Mouse (Mus musculus): Measurements from ENCODE around the gene Srgap3. TPM values are rescaled to one million over a fixed set of nuclear protein-coding genes. Genes with fewer than 3 reads are reported as not detected.

Srgap3 gene
- polyA plus RNA-seq, 1 experiment = 5.8 TPM

DNA sequence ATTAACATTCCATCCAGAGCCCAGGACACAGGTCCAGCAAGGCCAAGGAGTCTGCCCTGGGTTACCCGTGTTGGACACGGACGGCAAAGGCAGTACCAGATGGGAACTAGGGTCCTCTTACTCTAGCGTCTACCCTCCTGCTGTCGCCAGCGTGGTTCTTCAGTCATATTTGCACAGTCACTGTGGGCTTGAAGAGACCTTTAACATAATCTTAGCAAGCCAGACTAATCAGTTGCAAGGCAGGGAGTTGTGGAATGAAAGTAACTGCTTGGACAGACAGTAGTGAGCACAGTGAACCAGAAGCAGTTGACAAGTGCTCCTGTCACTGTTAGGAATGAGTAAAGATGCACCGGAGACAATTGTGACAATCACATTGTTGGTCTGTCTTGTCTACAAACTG, 173.3 kb downstream of the Srgap3 start:
- Histone ChIP-seq H3K4me1 (ENCODE audit: control insufficient read depth, insufficient read depth, low read length) (peaks cover 2% of the 10 kb centered on the region; the same call in 1 of the 2 replicates), H3K27ac (ENCODE audit: insufficient read depth, low read depth, low read length) (no peak overlapping the region), H3K36me3 (ENCODE audit: control insufficient read depth, insufficient read depth, low read length) (no peaks in the 10 kb centered on the region), H3K4me3 (ENCODE audit: insufficient read depth, low read depth, low read length) (no peak overlapping the region), H3K27me3 (replicated peaks; ENCODE audit: control insufficient read depth, insufficient read depth, low read length) (no peaks in the 10 kb centered on the region)
- DNase-seq = no peak
- TF ChIP-seq CTCF (conservative IDR thresholded peaks at IDR 0.05; ENCODE audit: insufficient read depth, insufficient read length, low read depth, low read length) = no peak
- WGBS = 90% methylated on average over 7 of the region's 7 CpGs

DNA sequence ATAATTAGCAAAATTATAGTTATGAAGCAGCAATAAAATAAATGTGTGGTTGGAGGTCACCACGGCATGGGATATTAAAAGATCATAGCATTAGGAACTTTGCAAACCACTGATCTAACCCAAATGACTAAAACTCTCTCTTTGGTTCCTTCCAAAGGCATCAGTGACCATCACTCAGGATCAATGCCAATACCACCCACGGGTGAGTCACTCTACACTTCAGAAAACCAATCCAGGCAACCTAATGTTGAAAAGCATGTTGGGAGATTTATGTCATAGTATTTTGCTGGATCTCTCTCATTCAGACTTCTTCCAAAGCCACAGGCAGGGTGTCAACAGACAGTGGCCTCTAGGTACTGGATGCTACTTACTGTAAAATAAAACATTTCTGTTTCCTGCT, 176.1 kb downstream of the Srgap3 start:
- 88% methylated on average over 2 of the region's 2 CpGs for WGBS
- H3K27me3 ChIP-seq (replicated peaks; ENCODE audit: control insufficient read depth, insufficient read depth, low read length) = no peaks in the 10 kb centered on the region
- no peak for TF ChIP-seq POLR2A (IDR thresholded peaks at IDR 0.05; ENCODE audit: low read depth, low read length)
- no peak for TF ChIP-seq CTCF (conservative IDR thresholded peaks at IDR 0.05; ENCODE audit: insufficient read depth, insufficient read length, low read depth, low read length)
- no peak overlapping the region for H3K4me3 ChIP-seq (ENCODE audit: insufficient read depth, low read depth, low read length)
- H3K27ac ChIP-seq (ENCODE audit: insufficient read depth, low read depth, low read length) = no peak overlapping the region
- no peaks in the 10 kb centered on the region for H3K4me1 ChIP-seq (ENCODE audit: control insufficient read depth, insufficient read depth, low read length)
- no peak for DNase-seq
- H3K36me3 ChIP-seq (ENCODE audit: control insufficient read depth, insufficient read depth, low read length) = no peaks in the 10 kb centered on the region

DNA sequence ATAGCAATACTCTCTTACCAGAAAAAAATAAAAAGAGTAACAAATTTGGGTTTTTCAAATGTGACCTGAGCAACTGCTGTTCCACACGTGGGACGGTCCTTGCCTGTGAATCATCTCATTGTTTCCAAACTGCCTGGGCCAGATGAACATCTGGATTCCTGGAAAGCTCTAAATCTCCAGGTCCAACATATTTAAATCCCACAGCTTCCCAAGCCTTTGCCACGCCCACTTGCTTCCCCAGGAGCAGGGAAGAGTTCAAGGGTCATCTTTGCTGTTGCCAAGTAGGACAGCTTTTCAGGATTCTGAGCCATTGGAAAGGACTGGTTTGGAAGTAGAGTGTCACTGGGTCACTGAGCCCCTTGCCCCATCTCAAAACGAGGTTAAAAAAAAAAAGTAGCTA, 188.5 kb downstream of the Srgap3 start:
- no peak overlapping the region for H3K27ac ChIP-seq (ENCODE audit: insufficient read depth, low read depth, low read length)
- H3K4me3 ChIP-seq (ENCODE audit: insufficient read depth, low read depth, low read length) = no peak overlapping the region
- no peaks in the 10 kb centered on the region for H3K27me3 ChIP-seq (replicated peaks; ENCODE audit: control insufficient read depth, insufficient read depth, low read length)
- no peaks in the 10 kb centered on the region for H3K4me1 ChIP-seq (ENCODE audit: control insufficient read depth, insufficient read depth, low read length)
- 47% methylated on average over 4 of the region's 4 CpGs for WGBS
- H3K36me3 ChIP-seq (ENCODE audit: control insufficient read depth, insufficient read depth, low read length) = no peaks in the 10 kb centered on the region; the same call in 1 of the 2 replicates
- TF ChIP-seq CTCF (conservative IDR thresholded peaks at IDR 0.05; ENCODE audit: insufficient read depth, insufficient read length, low read depth, low read length) (no peak), POLR2A (IDR thresholded peaks at IDR 0.05; ENCODE audit: low read depth, low read length) (no peak)
- peak; percentile 75 for DNase-seq

DNA sequence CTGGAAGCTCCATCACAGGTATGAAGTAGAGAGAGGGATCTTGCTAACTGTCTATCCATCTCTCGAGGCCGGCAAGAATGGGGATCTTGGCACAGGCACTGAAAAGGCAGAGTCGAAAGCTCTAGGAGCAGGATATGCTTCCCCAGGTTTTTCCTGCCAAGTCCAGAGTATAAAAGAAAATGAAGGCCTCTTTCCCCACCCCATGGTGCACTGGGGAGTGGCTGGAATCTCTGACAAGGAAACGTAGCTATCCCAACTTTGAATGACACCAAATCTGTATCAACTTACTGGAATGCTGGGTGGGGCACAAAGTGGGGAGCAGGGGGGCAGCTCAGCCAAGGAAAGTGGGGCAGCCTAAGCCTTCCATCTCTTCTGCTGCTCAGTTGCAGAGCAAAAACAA, 190.2 kb downstream of the Srgap3 start:
- no peak overlapping the region for H3K4me3 ChIP-seq (ENCODE audit: insufficient read depth, low read depth, low read length)
- H3K36me3 ChIP-seq (ENCODE audit: control insufficient read depth, insufficient read depth, low read length) = no peaks in the 10 kb centered on the region; the same call in 1 of the 2 replicates
- 70% methylated on average over 4 of the region's 4 CpGs for WGBS
- H3K27ac ChIP-seq (ENCODE audit: insufficient read depth, low read depth, low read length) = no peak overlapping the region
- TF ChIP-seq CTCF (conservative IDR thresholded peaks at IDR 0.05; ENCODE audit: insufficient read depth, insufficient read length, low read depth, low read length) (no peak), POLR2A (IDR thresholded peaks at IDR 0.05; ENCODE audit: low read depth, low read length) (no peak)
- no peak for DNase-seq
- no peaks in the 10 kb centered on the region for H3K4me1 ChIP-seq (ENCODE audit: control insufficient read depth, insufficient read depth, low read length)
- no peaks in the 10 kb centered on the region for H3K27me3 ChIP-seq (replicated peaks; ENCODE audit: control insufficient read depth, insufficient read depth, low read length)

DNA sequence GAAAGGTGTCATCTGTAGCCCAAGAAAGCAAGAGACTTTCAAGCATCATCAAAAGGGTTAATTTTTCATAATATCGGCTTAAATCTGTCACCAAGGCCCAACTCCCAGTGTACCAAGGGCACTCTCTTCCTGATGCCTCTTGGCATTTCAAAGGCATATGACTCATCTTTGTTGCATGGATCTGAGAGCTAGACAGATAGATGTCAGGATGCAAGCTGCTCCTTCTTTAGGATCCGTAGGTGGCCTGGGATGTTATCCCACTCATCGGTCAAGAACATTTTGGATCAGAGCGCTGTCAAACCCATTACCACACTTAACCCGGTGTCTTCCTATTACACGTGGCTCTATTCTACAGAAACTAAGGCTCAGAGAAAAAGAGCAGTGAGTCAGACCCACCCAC, 192.1 kb downstream of the Srgap3 start:
- Histone ChIP-seq H3K27ac (ENCODE audit: insufficient read depth, low read depth, low read length) (no peak overlapping the region), H3K36me3 (ENCODE audit: control insufficient read depth, insufficient read depth, low read length) (no peaks in the 10 kb centered on the region), H3K4me3 (ENCODE audit: insufficient read depth, low read depth, low read length) (no peak overlapping the region), H3K4me1 (ENCODE audit: control insufficient read depth, insufficient read depth, low read length) (no peaks in the 10 kb centered on the region), H3K27me3 (replicated peaks; ENCODE audit: control insufficient read depth, insufficient read depth, low read length) (no peaks in the 10 kb centered on the region)
- DNase-seq = no peak
- TF ChIP-seq POLR2A (IDR thresholded peaks at IDR 0.05; ENCODE audit: low read depth, low read length) (no peak), CTCF (conservative IDR thresholded peaks at IDR 0.05; ENCODE audit: insufficient read depth, insufficient read length, low read depth, low read length) (no peak)
- 92% methylated on average over 6 of the region's 6 CpGs for WGBS

DNA sequence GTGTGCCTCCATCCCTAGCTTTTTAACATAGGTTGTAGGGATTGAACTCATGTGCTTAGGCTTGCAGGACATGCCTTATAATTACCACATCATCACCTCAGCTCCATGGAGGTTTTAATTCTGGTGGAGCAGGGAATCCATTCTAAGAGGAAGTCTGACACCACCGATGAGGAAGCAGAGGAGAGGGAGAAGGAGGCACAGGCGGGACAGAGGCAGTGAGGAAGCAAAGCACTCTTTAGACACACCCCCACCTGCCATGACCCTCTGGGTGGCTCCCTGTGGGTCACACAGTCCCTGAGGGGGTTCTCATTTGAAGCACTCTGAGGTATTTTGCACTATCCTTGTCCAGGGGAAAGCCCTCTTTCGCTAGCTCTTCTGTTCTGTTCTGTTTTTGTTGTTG, 194.5 kb downstream of the Srgap3 start:
- Histone ChIP-seq H3K4me1 (ENCODE audit: control insufficient read depth, insufficient read depth, low read length) (no peaks in the 10 kb centered on the region), H3K36me3 (ENCODE audit: control insufficient read depth, insufficient read depth, low read length) (no peaks in the 10 kb centered on the region), H3K4me3 (ENCODE audit: insufficient read depth, low read depth, low read length) (no peak overlapping the region), H3K27ac (ENCODE audit: insufficient read depth, low read depth, low read length) (no peak overlapping the region), H3K27me3 (replicated peaks; ENCODE audit: control insufficient read depth, insufficient read depth, low read length) (no peaks in the 10 kb centered on the region)
- no peak for DNase-seq
- TF ChIP-seq POLR2A (IDR thresholded peaks at IDR 0.05; ENCODE audit: low read depth, low read length) = no peak
- TF ChIP-seq CTCF (conservative IDR thresholded peaks at IDR 0.05; ENCODE audit: insufficient read depth, insufficient read length, low read depth, low read length) = no peak
- WGBS = 84% methylated on average over 3 of the region's 3 CpGs

DNA sequence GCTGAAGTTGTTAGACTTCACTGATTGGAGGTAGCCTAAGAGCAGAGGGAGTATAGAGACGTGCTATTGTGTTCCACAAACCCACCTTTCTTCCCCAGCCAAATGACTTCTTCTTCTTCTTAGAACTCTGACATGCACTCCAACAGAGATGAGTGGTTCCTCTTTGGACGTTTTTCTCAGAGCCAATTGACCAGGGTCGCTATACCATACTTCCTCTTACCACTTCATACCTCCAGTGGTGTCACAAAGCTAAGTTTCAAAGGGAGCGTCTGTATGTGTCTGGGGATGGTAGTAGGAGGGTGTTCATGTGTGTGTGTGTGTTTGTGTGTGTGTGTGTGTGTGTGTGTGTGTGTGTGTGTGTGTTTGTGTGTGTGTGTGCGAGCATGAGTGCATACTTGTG, 195.1 kb downstream of the Srgap3 start:
- Histone ChIP-seq H3K36me3 (ENCODE audit: control insufficient read depth, insufficient read depth, low read length) (no peaks in the 10 kb centered on the region), H3K27ac (ENCODE audit: insufficient read depth, low read depth, low read length) (no peak overlapping the region), H3K4me3 (ENCODE audit: insufficient read depth, low read depth, low read length) (no peak overlapping the region), H3K4me1 (ENCODE audit: control insufficient read depth, insufficient read depth, low read length) (no peaks in the 10 kb centered on the region), H3K27me3 (replicated peaks; ENCODE audit: control insufficient read depth, insufficient read depth, low read length) (no peaks in the 10 kb centered on the region)
- TF ChIP-seq CTCF (conservative IDR thresholded peaks at IDR 0.05; ENCODE audit: insufficient read depth, insufficient read length, low read depth, low read length) (no peak), POLR2A (IDR thresholded peaks at IDR 0.05; ENCODE audit: low read depth, low read length) (no peak)
- DNase-seq = no peak
- WGBS = 71% methylated on average over 5 of the region's 5 CpGs

DNA sequence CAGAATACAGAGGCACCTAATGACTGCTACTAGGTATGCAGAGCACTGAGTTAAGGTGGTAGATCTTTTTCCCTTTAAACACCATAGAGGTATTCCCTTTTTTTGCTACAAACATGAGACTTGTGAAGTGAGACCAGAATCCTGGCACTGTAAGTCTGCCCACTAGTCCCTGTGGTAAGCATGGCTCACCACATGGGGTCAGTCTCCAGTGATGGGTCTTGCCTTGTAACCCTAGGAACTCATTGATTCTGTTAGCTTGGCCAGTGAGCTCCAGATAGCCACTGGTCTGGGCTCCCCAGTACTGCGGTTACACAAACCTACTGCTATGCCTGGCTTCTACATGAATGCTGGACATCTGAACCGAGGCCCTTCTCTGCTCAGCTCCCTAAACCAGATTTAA, 204.8 kb downstream of the Srgap3 start:
- DNase-seq = peak; percentile 3
- H3K27ac ChIP-seq (ENCODE audit: insufficient read depth, low read depth, low read length) = no peak overlapping the region
- TF ChIP-seq CTCF (conservative IDR thresholded peaks at IDR 0.05; ENCODE audit: insufficient read depth, insufficient read length, low read depth, low read length) = peak; percentile 44
- TF ChIP-seq POLR2A (IDR thresholded peaks at IDR 0.05; ENCODE audit: low read depth, low read length) = no peak
- no peaks in the 10 kb centered on the region for H3K27me3 ChIP-seq (replicated peaks; ENCODE audit: control insufficient read depth, insufficient read depth, low read length)
- no peak overlapping the region for H3K4me3 ChIP-seq (ENCODE audit: insufficient read depth, low read depth, low read length)
- no peaks in the 10 kb centered on the region for H3K4me1 ChIP-seq (ENCODE audit: control insufficient read depth, insufficient read depth, low read length)
- WGBS = 91% methylated on average over 2 of the region's 2 CpGs
- no peaks in the 10 kb centered on the region for H3K36me3 ChIP-seq (ENCODE audit: control insufficient read depth, insufficient read depth, low read length)

Data from kidney, adult 2 months (tissue).